Mouse (Mus musculus) gastrocnemius, postnatal 36 days (tissue): ENCODE measurements at regions not wholly inside any gene's neighbourhood (a gene's known extent, or its start where the extent isn't known, plus 50 kb on each side); places are given as distances from the start of the nearest gene placed in this dataset.

Source experiments
- DNase-seq, 2 experiments: peaks; one replicate each; pipeline ENCODE4 v3.0.0; 2022
- intact Hi-C: fragments of 180-260 bp; cut with DNase I; formaldehyde crosslinking; loops from one replicate; pipeline ENCODE4 v1.15.1; 2025

DNA sequence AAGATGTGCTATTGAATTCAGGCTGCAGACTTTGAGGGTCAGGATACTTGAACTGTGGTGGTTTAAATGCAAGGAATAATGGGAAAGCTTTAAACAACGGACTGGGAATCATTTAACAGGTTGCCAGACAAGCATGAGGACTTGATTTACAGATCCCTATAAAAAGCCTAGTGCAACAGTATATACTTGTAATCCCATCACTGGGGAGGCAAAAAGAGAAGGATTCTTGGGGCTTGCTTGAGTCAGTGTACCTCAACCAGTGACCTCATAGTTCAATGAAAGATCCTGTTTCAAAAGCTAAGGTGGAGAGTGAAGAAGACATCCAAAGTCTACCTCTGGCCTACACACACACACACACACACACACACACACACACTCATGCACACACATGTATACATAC is 99.8 kb downstream of the Lrrn1 start:
- DNase-seq, result no peak
- intact Hi-C loops, result no loop called here

DNA sequence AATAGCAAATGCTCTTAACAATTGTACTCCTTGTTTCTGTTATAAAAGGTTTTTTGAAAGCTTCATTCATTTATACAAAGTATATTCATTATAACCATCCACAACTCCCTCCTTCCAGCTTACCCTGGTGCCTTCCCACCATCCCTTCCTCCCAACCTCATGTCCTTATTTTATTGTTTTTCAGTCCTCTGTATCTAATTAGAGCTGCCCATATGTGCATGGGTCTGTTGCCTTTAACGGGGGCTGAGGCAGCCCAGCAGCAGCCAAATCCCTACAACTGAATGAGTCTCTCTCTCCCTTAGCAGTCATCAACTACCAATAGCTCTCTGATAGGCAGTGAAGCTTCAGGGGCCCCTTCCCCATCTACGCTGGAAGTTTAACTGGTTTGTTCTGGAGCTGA is 116.2 kb downstream of the Lrrn1 start:
- DNase-seq, result no peak
- intact Hi-C loops, result no loop called here

DNA sequence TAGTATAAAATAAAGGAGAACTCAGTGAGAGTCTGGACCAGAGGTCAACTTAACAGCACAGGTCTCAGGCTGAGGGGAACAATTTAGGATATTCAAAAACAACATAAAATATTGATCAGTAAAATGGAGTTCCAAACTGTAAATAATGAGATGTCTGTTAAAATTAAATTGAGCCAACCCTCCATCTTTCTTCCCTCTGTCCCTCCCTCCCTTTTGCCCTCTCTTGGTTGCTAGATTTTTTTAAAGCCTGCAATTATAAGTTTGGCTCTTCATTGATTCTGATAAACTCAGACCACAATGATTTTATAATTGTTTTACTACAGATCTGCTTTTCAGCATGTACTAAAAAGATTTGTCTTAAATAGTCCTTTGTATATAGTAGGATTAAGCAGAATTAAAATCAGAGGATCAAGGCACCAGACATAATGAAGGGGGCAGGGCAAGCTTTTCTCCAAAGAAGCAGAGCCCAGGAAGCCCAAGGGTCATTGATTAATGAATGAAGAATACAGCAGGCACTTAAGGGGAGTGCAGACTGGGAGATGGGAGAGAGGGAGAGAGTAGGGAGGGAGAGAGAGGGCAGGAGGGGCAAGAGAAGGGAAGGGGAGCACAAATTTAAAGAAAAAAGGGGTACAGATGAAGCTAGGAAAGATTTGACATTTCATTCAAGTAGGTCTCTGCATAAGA is 124.4 kb downstream of the Lrrn1 start:
- intact Hi-C loops, result no loop called here
- DNase-seq, result no peak

DNA sequence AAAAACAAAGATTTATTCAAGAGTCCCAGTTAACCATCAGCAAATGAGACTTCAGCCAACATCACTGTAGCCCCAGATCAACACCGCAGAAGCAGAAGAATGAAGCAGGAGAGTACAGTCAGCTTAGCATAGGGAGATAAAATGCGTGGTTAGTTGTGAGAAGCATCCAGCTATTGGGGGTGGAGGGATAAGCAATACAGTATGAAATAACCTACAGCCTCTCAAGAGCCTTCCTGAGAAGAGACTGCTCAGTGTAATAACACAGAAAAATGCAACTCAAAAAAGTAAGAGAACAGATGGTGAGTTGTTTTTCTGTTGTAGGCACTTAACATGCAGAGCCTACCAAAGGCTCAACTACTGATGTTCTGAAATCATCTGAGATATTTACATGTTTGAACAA is 128.2 kb downstream of the Lrrn1 start:
- no peak for DNase-seq
- intact Hi-C loops, result loop anchor here (5.0 kb wide), 1 partner anchor 34 kb away; no protein-coding TSS in a partner anchor

DNA sequence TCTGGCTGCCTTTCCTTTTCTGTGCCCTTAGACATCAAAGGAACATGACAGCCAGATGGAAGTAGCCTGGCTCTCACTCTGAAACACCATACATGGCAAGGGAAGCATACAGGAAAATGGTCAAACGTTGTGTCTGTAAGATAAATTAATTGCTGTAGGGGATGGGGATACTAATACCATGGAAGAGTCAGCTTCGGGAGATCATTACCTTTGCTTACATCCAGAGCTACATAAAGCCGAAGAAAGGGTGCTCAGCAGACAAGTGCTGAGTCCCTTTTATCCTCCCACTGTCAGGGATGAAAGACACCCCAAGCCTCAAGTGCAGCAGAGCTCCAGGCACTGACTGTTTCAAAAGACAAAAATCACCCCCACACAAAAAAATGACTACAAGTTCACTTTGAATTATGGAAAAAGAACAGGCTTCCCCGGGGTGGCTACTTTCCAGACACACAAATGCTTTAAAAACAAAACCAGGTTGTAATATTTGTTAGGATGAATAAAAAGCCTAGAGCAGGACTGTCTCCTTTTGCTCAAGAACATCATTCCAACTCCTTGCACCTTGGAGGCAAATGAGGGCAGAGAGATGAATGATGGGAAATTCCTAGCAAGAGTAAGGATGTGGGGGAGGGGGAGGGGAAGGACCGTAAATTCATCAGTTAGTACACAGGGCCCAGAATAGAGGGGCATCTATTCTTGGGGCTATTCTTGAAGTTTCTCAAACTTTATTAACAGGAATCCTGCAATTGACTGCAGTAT is 131.6 kb downstream of the Lrrn1 start:
- no peak for DNase-seq
- intact Hi-C loops, result no loop called here

DNA sequence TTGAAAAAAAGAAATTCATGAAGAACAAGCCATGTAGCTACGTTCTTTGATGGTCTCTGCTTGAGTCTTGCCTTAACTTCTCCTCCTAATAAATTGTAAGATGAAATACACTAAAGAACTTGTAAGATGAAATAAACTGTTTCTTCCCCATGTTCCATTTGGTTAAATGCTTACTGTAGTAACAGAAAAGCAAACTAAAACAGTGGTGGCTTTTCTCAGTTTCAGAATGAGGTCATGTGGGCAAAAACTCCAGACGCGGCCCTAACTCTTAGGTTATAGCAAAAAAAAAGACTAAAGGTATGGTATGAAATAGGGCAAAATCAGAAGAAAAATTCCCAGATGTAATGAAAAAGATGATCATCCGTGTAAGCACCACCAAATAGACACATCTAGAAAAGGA is 169.7 kb downstream of the Lrrn1 start:
- no peak for DNase-seq
- intact Hi-C loops, result no loop called here

DNA sequence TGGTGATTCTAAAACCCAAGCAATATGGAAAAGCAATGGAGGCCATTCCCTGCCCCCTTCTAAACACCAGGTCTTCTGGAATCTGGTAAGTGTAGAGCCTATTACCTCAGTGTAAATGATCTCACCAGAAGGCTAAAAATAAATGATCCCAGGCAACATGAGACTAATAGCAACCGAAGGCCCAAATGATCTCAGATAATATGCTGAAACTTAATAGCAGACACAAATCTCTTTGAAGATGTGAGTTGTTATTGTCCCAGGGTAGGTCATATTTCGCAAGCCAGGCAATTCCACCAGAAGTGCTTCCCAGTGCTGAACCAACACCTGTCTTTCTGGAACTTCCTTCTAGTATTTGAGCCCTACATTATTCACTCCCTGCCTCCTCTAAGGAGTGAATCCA is 178.6 kb downstream of the Lrrn1 start:
- intact Hi-C loops, result no loop called here
- no peak for DNase-seq

DNA sequence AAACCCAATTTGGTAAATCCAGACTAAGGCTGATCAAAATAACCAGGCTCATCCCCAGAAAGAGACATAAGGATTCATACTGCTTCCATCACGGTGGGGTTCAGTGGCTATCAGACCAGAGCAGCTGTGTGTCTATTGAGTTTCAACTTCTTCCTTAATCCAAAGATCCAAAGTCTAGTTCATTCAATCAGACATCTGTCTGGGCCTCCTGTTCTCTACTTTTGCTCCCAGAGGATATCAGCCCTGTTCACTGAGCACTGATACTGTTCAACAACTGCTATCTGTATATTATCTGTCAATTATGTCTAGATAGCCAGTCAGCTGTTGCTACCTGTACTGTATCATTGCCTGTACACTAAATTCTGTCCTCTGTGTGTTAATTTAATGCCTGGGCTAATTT is 179.0 kb downstream of the Lrrn1 start:
- no peak for DNase-seq
- intact Hi-C loops, result no loop called here

DNA sequence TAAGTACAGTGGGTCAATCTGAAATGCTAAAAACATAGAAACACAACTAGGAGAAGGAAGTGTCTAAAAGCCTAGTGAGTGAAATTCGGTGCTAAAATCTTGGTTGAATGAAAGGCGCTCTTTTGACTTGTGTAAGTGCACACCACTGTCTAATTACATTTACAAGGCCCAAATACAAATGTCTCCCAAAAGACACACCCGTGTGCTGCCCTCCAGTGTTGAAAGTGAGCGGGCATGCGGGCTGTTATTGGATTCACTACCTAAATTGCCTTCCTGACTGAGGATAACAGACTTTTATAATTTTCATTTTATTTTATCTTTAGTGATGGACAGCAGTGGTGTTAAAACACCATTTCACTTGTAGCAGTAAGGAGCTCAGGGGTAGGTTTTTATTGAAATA is 180.8 kb downstream of the Lrrn1 start:
- DNase-seq, result no peak
- intact Hi-C loops, result no loop called here

DNA sequence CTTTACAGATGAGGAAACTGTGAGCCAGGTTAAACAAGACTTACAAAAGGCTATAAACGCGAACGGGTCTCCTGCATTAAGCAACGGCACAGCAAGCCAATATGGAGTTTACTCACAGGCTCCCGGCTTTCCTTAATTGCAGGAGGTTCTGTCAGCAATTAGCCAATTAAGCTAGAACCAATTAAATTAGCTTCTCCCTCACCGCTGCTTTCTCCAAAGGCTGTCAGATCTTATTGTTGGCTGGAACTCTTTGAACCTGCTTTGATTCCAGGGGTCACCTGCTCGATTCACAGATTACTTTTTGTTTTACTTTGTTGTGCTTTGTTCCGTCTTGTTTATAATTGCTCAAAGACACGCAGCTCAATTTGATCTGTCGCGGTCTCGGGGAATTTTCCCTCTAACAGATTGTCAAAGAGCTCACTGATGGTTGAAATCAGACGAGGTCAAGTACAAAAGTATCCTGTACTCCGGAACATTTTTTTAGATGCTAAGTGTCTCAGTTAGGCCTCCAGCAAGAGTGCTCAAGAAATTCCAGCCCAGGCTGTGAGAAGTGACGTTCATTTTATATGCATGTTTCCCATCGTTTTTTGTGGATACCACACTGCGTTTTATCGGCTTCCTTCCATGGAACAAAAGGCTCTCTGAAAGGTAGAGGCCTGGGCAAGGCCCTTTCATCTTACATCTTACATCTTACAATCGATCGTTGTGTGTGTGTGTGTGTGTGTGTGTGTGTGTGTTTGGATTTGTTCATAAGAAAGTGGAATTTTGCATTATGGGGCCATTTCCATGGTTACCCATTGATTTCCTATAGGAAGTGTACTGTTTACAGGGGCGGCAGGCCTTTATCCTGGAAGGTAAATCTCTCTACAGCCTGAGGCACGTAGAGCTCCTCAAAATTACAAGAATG is 181.9 kb downstream of the Lrrn1 start:
- DNase-seq, result no peak
- intact Hi-C loops, result no loop called here

DNA sequence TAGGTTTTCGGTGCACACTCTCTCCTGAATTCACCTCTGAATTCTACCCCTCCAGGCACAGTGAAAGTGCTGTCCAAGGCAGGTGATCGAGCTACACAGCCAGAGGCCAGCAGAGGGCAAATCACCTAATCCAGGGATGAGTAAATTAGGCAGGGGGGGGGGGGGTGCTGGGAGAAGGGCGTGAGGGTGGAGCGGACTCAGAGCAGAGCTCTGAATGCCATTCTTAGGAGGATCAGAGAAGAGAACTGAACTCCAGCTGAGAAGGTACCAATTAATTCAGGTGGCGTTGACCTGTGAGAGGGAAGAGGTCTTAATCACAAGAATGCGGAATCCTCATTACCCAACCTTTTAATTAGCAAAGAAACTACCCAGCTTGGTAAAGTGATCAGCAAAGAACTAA is 183.5 kb downstream of the Lrrn1 start:
- intact Hi-C loops, result no loop called here
- no peak for DNase-seq

DNA sequence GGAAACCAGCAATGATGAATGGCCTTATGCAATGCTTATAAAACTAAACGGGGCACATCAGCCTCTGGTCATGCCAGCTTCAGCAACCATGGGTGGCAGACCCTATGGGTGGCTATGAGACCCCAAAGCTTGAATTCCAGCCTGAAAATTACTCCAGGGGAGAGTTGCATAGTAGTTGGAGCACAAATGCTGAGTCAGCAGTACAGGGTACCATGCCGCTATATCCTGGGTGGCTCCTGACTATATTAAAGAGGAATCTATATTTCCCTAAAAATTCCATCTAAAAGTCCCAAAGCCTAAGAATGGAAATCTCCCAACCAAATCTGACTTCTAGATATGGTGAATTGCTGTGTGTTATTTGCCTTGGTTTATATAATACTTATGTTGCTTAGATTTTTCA is 187.6 kb downstream of the Lrrn1 start:
- no peak for DNase-seq
- intact Hi-C loops, result no loop called here

DNA sequence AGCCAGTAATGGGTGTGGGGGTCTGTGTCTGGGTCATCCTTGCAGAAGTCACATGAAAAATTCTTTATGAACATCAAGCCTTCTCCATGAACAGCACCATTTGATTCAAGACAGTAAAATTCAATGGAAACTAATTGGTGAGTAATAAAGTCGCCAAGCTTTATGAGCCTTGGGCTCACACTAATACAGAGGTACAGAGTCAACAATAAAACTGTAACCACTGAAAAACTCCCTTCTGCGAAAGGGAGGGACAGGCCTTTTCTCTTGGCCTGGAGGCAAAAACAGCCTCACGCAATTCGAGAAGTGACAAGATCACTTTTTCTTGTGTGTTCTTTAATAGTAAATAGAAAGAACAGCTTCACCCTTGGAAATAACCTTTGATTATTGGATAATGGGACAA is 200.7 kb downstream of the Lrrn1 start:
- intact Hi-C loops, result no loop called here
- no peak for DNase-seq

DNA sequence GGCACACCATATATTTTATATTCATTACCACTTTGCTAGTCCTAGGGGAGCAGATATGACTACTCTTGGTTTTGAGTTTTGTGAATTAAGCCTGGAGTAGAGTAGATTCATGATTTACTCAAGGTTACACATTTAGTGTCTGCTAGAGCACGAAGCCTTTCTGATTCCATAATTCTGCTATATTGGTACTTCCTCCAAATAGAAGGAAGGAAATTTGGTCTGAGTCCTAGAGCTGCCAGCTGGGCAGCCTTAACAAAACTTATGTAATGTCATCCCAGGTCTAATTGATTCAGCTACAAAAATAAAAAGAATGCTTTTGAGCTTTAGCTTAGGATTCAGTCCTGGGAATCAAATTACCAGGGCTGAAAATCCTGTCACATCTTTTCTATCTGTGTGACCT is 205.2 kb downstream of the Lrrn1 start:
- intact Hi-C loops, result no loop called here
- DNase-seq, result no peak

DNA sequence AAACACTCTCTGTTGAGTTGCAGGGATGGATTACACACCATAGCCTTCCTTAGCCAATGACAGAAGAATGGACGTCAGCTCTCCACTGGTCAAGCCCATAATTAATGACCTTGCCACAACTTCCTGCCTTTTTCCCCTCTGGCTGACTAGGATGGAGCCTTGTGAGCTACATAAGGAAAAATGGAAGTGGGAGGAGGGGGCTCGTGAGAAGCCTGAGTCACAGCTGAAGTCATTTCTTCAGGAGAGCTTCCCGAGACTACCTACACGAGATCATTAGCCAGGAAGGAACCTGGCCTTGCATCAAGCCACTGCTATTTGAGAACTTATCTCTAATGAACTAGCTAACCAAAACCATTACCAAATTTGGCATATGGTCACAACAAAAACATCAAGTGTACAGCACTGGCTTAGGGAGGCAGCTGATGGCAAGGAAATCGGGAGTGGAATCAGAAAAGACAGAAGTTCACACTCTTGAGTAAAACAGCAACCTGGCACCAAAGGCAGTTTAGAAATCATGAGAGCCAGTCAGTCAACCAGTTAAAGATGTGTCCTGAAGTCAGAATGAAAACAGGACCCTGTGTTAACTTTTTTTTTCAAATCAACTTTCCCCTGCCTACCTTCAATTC is 219.7 kb downstream of the Lrrn1 start:
- intact Hi-C loops, result no loop called here
- no peak for DNase-seq

DNA sequence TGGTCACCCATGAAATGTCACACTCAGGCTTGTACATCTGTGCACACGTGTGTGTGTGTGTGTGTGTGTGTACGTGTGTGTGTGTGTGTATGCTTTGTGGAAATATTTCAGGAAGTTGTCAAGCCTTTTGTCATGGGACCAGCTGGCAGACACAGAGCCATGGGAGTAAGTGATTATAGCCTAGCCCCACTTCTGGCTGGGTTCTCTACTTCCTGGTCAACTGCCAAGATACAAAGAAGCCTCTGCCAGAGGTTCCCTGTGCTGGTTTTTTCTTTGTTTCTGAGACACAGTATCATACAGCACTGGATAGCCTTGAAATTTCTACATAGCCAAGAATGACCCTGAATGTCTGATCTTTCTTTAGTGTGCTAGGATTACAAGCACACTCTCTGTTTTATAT is 220.2 kb downstream of the Lrrn1 start:
- intact Hi-C loops, result no loop called here
- DNase-seq, result no peak

DNA sequence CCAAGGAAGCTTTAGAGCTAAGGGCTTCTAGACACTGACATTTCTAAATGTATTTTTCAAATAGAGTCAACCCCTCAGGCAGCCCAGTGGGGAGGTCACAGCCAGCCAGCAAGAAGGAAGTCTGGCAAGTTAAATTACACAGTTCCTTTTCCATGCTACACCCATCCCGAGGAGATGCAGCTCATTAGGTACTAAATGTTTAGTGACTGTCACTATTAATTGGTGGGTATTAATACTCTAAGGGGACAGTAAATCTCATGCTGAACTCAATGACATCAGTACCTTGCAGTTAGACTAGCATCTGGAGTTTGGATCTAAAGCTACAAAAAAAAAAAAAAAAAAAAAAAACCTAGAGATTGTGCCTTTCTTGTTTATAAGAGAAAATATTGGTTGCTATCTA is 222.6 kb downstream of the Lrrn1 start:
- intact Hi-C loops, result no loop called here

DNA sequence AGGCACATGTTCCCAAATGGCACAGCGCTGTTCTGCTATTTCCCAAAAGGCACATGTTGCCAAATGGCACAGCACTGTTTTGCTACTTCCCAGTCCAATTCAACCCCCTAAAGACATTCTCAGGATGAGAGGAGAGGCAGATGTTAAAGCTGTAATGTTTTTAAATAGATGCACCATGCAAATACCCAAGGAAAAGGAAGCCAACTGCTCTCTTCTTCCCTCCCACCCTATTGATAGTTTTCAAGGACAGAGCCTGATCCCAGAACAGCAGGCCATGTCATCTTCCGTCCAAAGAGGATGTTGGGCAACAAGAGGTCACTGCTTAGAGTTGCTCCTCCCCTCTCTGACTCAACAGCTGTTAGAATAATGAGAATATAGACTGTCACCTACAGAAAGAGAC is 225.6 kb downstream of the Lrrn1 start:
- intact Hi-C loops, result no loop called here

More for the DNA sequence above, 222.6 kb downstream of the Lrrn1 start:
- DNase-seq, result no peak

DNA sequence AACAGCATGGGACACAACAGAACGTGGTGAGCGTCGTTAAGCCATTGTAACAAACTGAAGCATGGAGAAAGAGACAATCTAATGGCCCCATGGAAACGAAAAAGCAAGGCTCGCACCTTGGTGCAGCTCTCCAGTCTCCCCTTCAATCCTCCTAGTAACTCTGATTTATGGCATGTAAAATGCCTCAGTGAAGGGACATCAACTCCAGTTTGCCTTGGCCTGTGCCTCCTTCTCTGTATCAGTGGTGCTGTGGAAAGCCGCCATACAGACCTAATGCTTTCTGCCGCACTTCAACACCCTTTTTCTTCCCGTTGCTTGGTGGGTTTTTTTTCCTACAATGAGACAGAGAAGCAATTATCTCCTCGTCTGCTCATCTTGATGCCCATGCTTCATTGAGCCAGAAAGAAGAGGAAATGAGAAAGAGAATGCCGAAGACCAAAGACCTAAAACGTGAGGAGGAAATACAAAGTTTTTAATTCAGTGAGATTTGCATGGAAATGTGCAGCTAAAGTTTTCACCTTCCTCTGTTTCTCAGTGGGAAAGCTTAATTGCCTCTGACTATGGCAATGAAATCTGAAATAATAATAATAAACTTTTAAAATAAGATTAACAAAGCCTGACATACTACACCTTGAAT is 241.4 kb downstream of the Lrrn1 start:
- no peak for DNase-seq
- intact Hi-C loops, result no loop called here

More for the DNA sequence above, 225.6 kb downstream of the Lrrn1 start:
- no peak for DNase-seq

DNA sequence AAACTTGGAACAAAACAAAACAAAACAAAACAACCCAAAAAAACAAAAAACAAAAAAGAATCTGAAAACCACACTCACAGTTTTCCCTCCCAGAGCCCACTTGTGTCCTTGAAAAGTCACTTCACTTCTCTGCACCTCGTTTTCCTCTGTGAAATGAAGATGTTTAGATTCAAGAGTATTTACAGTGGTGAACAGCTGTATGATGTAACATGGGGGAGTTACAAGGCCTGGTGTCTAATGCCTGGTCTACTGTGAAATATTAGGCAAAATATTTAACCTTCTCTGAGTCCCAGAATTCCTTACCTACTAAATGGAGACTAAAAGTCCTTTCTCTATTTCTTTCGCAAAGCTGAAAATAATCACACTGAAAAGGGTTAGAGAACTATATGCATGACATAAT is 255.4 kb downstream of the Lrrn1 start:
- intact Hi-C loops, result no loop called here
- no peak for DNase-seq
